Mouse (Mus musculus): ENCODE data around the gene Gm13304.
"Not testable (repeated sequence)": the region's sequence is repeated elsewhere in the genome, so short reads cannot be mapped to it uniquely, and the experiment has no call there.

Gm13304 gene

DNA sequence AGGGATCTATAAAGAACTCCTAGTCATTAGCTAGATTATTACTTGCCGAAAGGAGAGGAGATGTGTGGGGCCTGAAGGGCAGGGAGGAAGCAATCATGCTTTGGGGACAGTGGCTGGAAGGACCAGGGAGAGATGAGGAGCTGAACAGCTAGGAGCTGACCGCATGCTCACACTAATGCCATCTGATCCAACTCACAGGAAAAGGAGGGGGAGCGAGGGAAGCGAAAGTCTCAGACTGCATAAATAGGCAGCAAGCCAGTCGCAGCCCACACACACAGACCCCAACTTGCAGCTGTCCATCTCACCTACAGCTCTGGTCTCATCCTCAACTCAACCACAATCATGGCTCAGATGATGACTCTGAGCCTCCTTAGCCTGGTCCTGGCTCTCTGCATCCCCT lies at the start of gene Gm13304:
Gene Gm13304 (plus strand): TSS at position 301 of the 400 bp plus-strand sequence.
- ATAC-seq (ENCODE audit: insufficient number of reproducible peaks, low FRiP score, low TSS enrichment) = not testable (repeated sequence)

DNA sequence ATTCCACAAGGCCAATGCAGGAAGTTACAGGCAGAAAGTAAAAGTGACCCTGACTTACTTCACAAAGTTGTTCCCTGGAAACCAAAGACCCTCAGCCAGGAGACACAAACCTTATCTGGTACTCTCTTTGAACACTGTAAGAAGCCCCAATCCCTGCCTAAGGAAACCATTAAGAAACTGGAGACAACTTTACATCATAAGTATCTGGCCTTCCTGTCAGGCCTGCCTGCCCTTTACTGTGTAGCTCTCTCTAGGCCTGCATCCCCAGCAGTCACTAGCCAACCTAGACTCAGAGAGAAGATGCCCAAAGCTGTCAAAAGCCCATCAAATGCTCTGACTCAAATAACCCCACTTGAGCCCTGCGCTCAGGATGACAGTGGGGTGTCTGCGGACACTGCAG lies 23.7 kb upstream of the Gm13304 start, which contains the start of gene Gm3893:
Gene Gm3893 (plus strand): TSS at position 301 of the 400 bp plus-strand sequence.
- ATAC-seq (ENCODE audit: insufficient number of reproducible peaks, low FRiP score, low TSS enrichment) = not testable (repeated sequence)

DNA sequence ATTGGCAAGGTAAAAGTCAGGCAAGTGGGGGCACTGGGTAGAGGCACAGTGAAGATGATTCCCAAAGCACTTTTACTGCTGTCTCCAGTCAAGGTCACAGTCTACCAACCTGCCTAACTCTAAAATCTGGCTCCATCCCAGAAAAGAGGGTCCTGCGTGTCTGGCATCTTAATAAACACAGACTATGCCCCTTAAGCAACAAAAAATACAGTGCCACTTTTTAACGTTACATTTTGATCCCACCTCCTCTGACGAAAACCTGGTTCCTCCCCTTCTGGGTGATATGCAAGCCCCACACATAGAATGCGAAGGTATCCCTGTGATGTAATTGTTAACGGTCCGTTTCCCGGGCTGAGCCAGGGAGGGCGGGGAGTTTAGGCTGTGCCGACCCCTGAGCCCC lies 38.5 kb downstream of the Gm13304 start, which contains the start of gene Gm13306:
Gene Gm13306 (plus strand): TSS at position 301 of the 400 bp plus-strand sequence.
- ATAC-seq (ENCODE audit: insufficient number of reproducible peaks, low FRiP score, low TSS enrichment) = not testable (repeated sequence)
